Mouse (Mus musculus) liver, adult 2 months (tissue): ENCODE results near the gene Igf2bp3.

Experiments used
- CTCF ChIP-seq: fragments of 200-500 bp; IDR thresholded peaks from 2 replicates; pipeline ENCODE4 v1.5.1; 2011; ENCODE audit warnings: low read depth, low read length, control low read depth
- POLR2A ChIP-seq: fragments of 200-500 bp; IDR thresholded peaks from 2 replicates; pipeline ENCODE4 v1.6.1; 2011; ENCODE audit warnings: low read length, control low read depth; ENCODE audit not compliant: insufficient read depth; ENCODE audit errors: extremely low read depth

- TF ChIP-seq CTCF (no peak), POLR2A (no peak)
Observed at GRCm38 (mm10) chr6:49171216-49171615, 43.5 kb downstream of the Igf2bp3 start.
